Mouse (Mus musculus): Measurements from ENCODE around the gene Tmprss11f.
"Not testable (repeated sequence)": the region's sequence is repeated elsewhere in the genome, so short reads cannot be mapped to it uniquely, and the experiment has no call there.

Tmprss11f gene

GRCm38 (mm10) chr5:86632324-86632723, at the start of gene Tmprss11f:
TSS of gene Tmprss11f (minus strand) at chr5:86632424.
- no peak for DNase-seq

GRCm38 (mm10) chr5:86676262-86676661, 44.0 kb upstream of the Tmprss11f start, which contains the start of gene Tmprss11b:
TSS of gene Tmprss11b (minus strand) at chr5:86676362.
- no peak for DNase-seq

- DNase-seq = peak; percentile 14 to 35
Measured at GRCm38 (mm10) chr5:86649185-86649584, 17.0 kb upstream of the Tmprss11f start.

- DNase-seq = no peak
Measured at GRCm38 (mm10) chr5:86640795-86641194, 8.6 kb upstream of the Tmprss11f start.

- no peak for DNase-seq
Measured at GRCm38 (mm10) chr5:86630700-86631099, 1.5 kb downstream of the Tmprss11f start.

GRCm38 (mm10) chr5:86621778-86622177, 10.4 kb downstream of the Tmprss11f start:
- DNase-seq = no peak

- DNase-seq = no peak
Measured at GRCm38 (mm10) chr5:86585896-86586295, 46.3 kb downstream of the Tmprss11f start.

GRCm38 (mm10) chr5:86582618-86583017, 49.6 kb downstream of the Tmprss11f start:
- DNase-seq = no peak

- no peak for DNase-seq
Measured at GRCm38 (mm10) chr5:86581998-86582397, 50.2 kb downstream of the Tmprss11f start.

- DNase-seq = not testable (repeated sequence)
Measured at GRCm38 (mm10) chr5:86578761-86579160, 53.5 kb downstream of the Tmprss11f start.

- no peak for DNase-seq
Measured at GRCm38 (mm10) chr5:86546693-86547092, 85.5 kb downstream of the Tmprss11f start.

- no peak for DNase-seq
Measured at GRCm38 (mm10) chr5:86540601-86541000, 91.6 kb downstream of the Tmprss11f start.

- no peak for DNase-seq
Measured at GRCm38 (mm10) chr5:86528725-86529124, 103.5 kb downstream of the Tmprss11f start.

- no peak for DNase-seq
Measured at GRCm38 (mm10) chr5:86518500-86518899, 113.7 kb downstream of the Tmprss11f start, which contains the start of gene Tmprss11g. TSS of gene Tmprss11g (minus strand) at chr5:86518600.

GRCm38 (mm10) chr5:86511538-86511937, 120.7 kb downstream of the Tmprss11f start:
- DNase-seq = no peak

GRCm38 (mm10) chr5:86493453-86493852, 138.8 kb downstream of the Tmprss11f start:
- peak; percentile 30 to 34 for DNase-seq

GRCm38 (mm10) chr5:86482562-86482961, 149.7 kb downstream of the Tmprss11f start:
- no peak for DNase-seq

GRCm38 (mm10) chr5:86482031-86482430, 150.2 kb downstream of the Tmprss11f start:
- DNase-seq = no peak

- DNase-seq = no peak
Measured at GRCm38 (mm10) chr5:86473859-86474258, 158.4 kb downstream of the Tmprss11f start.

All from cerebellum, adult 18-20 months (tissue).